Mouse (Mus musculus) embryonic facial prominence, embryonic 11.5 days (tissue): ENCODE data around the gene 4921517D22Rik. TPM values are rescaled to one million over a fixed set of nuclear protein-coding genes. Genes with fewer than 3 reads are reported as not detected.
"Not testable (repeated sequence)": the region's sequence is repeated elsewhere in the genome, so short reads cannot be mapped to it uniquely, and the experiment has no call there.

Source experiments
- ATAC-seq: fragments of 200-750 bp; cut with Nextera tagmentation; replicated peaks from 2 replicates; pipeline ENCODE4 v1.8.0; 2017; ENCODE audit warnings: low read depth; ENCODE audit not compliant: insufficient number of reproducible peaks, low FRiP score, low TSS enrichment
- DNase-seq: peaks from one replicate; pipeline ENCODE4 v3.0.0-alpha.2; 2015; ENCODE audit warnings: low spot score
- H3K27ac ChIP-seq: fragments of 300-500 bp; sonication (generic); replicated peaks from 2 replicates; pipeline ENCODE4 v1.5.1; 2014; ENCODE audit warnings: mild to moderate bottlenecking, low read depth, low read length, control low read depth
- H3K27me3 ChIP-seq: fragments of 300-500 bp; sonication (generic); 2 replicates; pipeline ENCODE4 v1.6.1; 2014; ENCODE audit warnings: mild to moderate bottlenecking, low read length, moderate library complexity, mixed read lengths; ENCODE audit not compliant: control insufficient read depth, insufficient read depth
- H3K36me3 ChIP-seq: fragments of 300-500 bp; sonication (generic); replicated peaks from 2 replicates; pipeline ENCODE4 v1.6.1; 2014; ENCODE audit warnings: low read depth, mild to moderate bottlenecking, low read length, moderate library complexity, mixed read lengths; ENCODE audit not compliant: control insufficient read depth, insufficient read depth
- H3K4me1 ChIP-seq: fragments of 300-500 bp; sonication (generic); 2 replicates; pipeline ENCODE4 v1.6.1; 2014; ENCODE audit warnings: low read length, mixed read lengths; ENCODE audit not compliant: control insufficient read depth, insufficient read depth
- H3K4me2 ChIP-seq: fragments of 300-500 bp; sonication (generic); 2 replicates; pipeline ENCODE4 v1.6.1; 2014; ENCODE audit warnings: low read depth, mild to moderate bottlenecking, control low read depth, low read length, moderate library complexity
- H3K4me3 ChIP-seq: fragments of 300-500 bp; sonication (generic); 2 replicates; pipeline ENCODE4 v1.5.1; 2014; ENCODE audit warnings: low read depth, low read length, control low read depth
- H3K9ac ChIP-seq: fragments of 300-500 bp; sonication (generic); replicated peaks from 2 replicates; pipeline ENCODE4 v1.6.1; 2014; ENCODE audit warnings: mild to moderate bottlenecking, control low read depth, low read length
- H3K9me3 ChIP-seq: fragments of 300-500 bp; sonication (generic); replicated peaks from 2 replicates; pipeline ENCODE4 v1.6.1; 2016; ENCODE audit warnings: mild to moderate bottlenecking, low read length, inconsistent platforms, mixed read lengths; ENCODE audit not compliant: control insufficient read depth
- WGBS: fragments of 180-500 bp; shearing (Covaris S2); extraction: QIAGEN DNeasy Blood & Tissue Kit; methylation state at CpG from one replicate; pipeline ENCODE4 v1.1.7; 2014; 5-methylcytosine and 5-hydroxymethylcytosine counted together
- polyA plus RNA-seq: library from polyadenylated mRNA; unstranded; fragments of >200 nt; fragmentation: Nextera tagmentation; extraction: Ambion mirVana; gene quantifications from 2 replicates; pipeline ENCODE4 v1.2.1, GENCODE M21; 2014

Gene 4921517D22Rik
- polyA plus RNA-seq, 1 experiment from 2014 or later, result not detected

GRCm38 (mm10) chr13:59710230-59710629 is 16.3 kb upstream of the 4921517D22Rik start, which contains the start of gene Spata31d1a:
Spata31d1a (minus strand) TSS chr13:59710330.
- no peaks in the 10 kb centered on the region for H3K9me3 ChIP-seq
- ATAC-seq (no peak), DNase-seq (no peak)
- H3K4me2 ChIP-seq, result no peak within 1 kb of the TSS
- no peak within 1 kb of the TSS for H3K9ac ChIP-seq
- H3K4me3 ChIP-seq, result no peak within 1 kb of the TSS
- 88% methylated on average over 15 of the region's 15 CpGs for WGBS
- H3K36me3 ChIP-seq, result no peaks in the 10 kb centered on the region
- H3K27ac ChIP-seq, result no peak within 1 kb of the TSS
- H3K4me1 ChIP-seq, result no peaks in the 10 kb centered on the region
- H3K27me3 ChIP-seq, result no peaks in the 10 kb centered on the region

DNA sequence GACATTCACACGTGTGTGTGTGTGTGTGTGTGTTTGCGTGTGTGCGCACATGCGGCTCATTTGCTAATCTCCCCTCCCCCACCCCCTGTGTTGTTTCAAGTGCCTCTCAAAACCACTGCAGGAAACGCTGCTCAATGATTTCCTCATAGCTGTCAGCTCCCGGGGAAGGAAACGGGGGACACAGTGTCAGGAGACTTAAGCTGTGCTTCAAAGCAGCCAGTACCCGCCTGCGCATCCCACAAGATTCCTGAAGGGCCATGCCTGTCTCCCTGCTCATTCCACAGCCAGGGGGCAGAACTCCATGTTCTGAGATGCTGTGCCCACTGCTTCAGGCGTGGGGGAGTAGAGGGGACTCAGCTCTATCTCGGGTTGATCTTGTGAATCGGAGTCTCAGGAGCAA is 10.7 kb upstream of the 4921517D22Rik start:
- no peaks in the 10 kb centered on the region for H3K9me3 ChIP-seq
- DNase-seq (peak; percentile 41), ATAC-seq (no peak)
- WGBS, result 43% methylated on average over 12 of the region's 12 CpGs
- H3K4me1 ChIP-seq, result no peaks in the 10 kb centered on the region
- no peak overlapping the region for H3K27ac ChIP-seq
- no peak overlapping the region for H3K9ac ChIP-seq
- peak overlapping the region; percentile 13; the same call in 1 of the 2 replicates for H3K4me2 ChIP-seq
- no peak overlapping the region for H3K4me3 ChIP-seq
- no peaks in the 10 kb centered on the region for H3K27me3 ChIP-seq
- H3K36me3 ChIP-seq, result no peaks in the 10 kb centered on the region

DNA sequence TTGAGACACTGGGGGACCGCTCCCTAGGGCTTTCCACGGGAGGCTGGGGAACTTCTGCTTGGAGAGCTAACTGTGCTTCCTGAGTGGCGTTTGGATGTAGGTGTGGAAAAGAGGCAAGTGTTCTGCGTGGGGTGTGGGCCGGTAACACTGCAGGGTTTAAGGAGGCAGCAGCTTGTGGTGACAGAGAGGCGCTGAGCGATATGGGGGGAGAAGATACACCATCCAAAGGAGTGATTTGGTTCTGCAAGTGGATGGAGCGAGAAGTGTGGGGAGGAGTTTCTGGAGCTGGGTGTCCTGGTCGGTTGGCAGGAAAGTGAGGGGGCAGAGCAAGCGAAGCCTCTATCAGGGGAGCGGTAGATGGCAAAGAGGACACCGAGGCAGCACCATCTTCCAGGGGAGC is 9.6 kb upstream of the 4921517D22Rik start:
- Histone ChIP-seq H3K4me1 (no peaks in the 10 kb centered on the region), H3K4me2 (no peak overlapping the region), H3K36me3 (no peaks in the 10 kb centered on the region), H3K9me3 (no peaks in the 10 kb centered on the region), H3K27me3 (no peaks in the 10 kb centered on the region), H3K4me3 (no peak overlapping the region), H3K27ac (no peak overlapping the region), H3K9ac (no peak overlapping the region)
- DNase-seq (no peak), ATAC-seq (no peak)
- 83% methylated on average over 12 of the region's 12 CpGs for WGBS

DNA sequence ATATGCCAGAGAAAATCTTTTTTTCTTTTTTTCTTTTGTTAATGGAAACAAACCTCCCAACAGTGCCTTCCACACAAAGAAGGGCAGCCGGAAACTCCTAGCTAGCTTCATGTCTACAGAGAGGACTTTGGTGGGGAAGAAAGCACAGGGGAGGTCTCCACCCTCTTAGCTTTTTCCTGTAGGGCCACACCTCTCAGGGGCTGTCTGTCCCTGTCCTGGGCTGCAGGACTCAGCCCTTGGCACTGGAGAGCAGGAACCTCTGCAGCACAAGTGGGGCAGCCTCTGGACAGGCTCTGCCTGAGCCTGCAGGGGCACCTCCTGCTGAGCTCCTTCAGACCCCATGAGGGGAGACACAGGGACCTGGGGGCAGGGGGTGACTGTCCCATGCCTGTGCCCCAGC is 6.2 kb upstream of the 4921517D22Rik start:
- 53% methylated on average over 1 of the region's 1 CpGs for WGBS
- not testable (repeated sequence) for DNase-seq, ATAC-seq, H3K4me2 ChIP-seq, H3K27me3 ChIP-seq, H3K27ac ChIP-seq, H3K36me3 ChIP-seq, H3K9me3 ChIP-seq, H3K4me1 ChIP-seq, H3K9ac ChIP-seq, H3K4me3 ChIP-seq

- Histone ChIP-seq H3K9me3 (no peaks in the 10 kb centered on the region), H3K9ac (no peak overlapping the region), H3K27ac (no peak overlapping the region), H3K36me3 (no peaks in the 10 kb centered on the region), H3K27me3 (no peaks in the 10 kb centered on the region), H3K4me3 (no peak overlapping the region), H3K4me1 (no peaks in the 10 kb centered on the region), H3K4me2 (no peak overlapping the region)
- 87% methylated on average over 8 of the region's 8 CpGs for WGBS
- DNase-seq, result no peak
- no peak for ATAC-seq
These were observed 5.2 kb upstream of the 4921517D22Rik start for GRCm38 (mm10) chr13:59699131-59699530.

GRCm38 (mm10) chr13:59695781-59696180 is 1.9 kb upstream of the 4921517D22Rik start:
- no peak overlapping the region for H3K27ac ChIP-seq
- no peak overlapping the region for H3K9ac ChIP-seq
- no peak overlapping the region for H3K4me2 ChIP-seq
- ATAC-seq (no peak), DNase-seq (no peak)
- no peaks in the 10 kb centered on the region for H3K27me3 ChIP-seq
- no peaks in the 10 kb centered on the region for H3K36me3 ChIP-seq
- H3K4me3 ChIP-seq, result no peak overlapping the region
- WGBS, result 84% methylated on average over 7 of the region's 7 CpGs
- H3K9me3 ChIP-seq, result no peaks in the 10 kb centered on the region
- H3K4me1 ChIP-seq, result no peaks in the 10 kb centered on the region

DNA sequence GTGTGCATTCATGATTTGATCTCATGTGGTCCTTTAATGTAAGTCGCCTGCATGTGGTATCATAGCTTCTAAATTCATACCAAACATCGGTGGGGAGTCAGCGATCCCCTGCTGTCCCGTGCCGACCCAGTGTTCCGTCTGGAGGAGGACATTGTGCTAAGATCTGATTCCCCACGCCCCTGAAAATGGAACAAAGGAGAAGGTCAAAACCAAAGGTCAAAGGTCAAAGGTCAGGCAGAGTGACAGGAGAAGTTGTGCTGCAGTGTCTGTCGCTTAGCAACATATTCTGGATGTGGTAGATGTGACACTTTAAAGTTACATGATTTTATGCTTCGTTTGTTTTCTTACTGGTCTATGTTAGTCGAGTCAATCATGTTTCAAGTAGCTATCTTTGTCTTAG is 2.4 kb downstream of the 4921517D22Rik start:
- H3K27me3 ChIP-seq, result no peaks in the 10 kb centered on the region
- H3K4me2 ChIP-seq, result no peak overlapping the region
- no peak overlapping the region for H3K4me3 ChIP-seq
- ATAC-seq (no peak), DNase-seq (no peak)
- no peaks in the 10 kb centered on the region for H3K36me3 ChIP-seq
- H3K9me3 ChIP-seq, result no peaks in the 10 kb centered on the region
- H3K9ac ChIP-seq, result no peak overlapping the region
- 55% methylated on average over 10 of the region's 10 CpGs for WGBS
- H3K27ac ChIP-seq, result no peak overlapping the region
- no peaks in the 10 kb centered on the region for H3K4me1 ChIP-seq

DNA sequence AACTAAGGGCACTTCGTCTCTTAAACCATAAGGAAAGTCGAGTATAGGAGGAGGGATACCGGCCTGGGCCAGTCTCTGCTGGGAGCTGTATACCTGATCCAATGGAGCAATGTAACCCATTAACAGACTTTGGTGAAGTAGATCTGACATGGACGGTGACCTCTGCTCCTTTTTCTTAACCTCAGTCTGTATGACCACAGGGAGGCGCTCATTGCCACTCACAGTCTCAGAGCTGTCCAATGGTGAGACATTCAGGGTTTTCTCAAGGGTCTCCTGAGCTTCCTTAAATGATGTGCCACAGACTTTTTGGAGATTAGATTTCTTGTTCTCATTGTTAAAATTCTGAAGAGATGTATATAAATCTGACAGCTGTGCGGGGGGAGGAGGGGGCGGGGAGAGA is 3.3 kb downstream of the 4921517D22Rik start:
- no peaks in the 10 kb centered on the region for H3K27me3 ChIP-seq
- ATAC-seq, result no peak
- H3K36me3 ChIP-seq, result no peaks in the 10 kb centered on the region
- H3K4me1 ChIP-seq, result no peaks in the 10 kb centered on the region
- no peaks in the 10 kb centered on the region for H3K9me3 ChIP-seq
- no peak overlapping the region for H3K4me2 ChIP-seq
- 76% methylated on average over 7 of the region's 7 CpGs for WGBS
- DNase-seq, result no peak
- H3K4me3 ChIP-seq, result no peak overlapping the region
- no peak overlapping the region for H3K27ac ChIP-seq
- H3K9ac ChIP-seq, result no peak overlapping the region
